Mouse (Mus musculus) limb, embryonic 10.5 days (tissue): Measurements from ENCODE around the gene Polk. TPM values are rescaled to one million over a fixed set of nuclear protein-coding genes. Genes with fewer than 3 reads are reported as not detected.

Experiments
- DNase-seq: peaks from one replicate; pipeline ENCODE4 v3.0.0-alpha.2; 2017; ENCODE audit warnings: low spot score
- H3K27ac ChIP-seq: fragments of 300-500 bp; sonication (generic); 2 replicates; pipeline ENCODE4 v1.5.1; 2016; ENCODE audit warnings: mild to moderate bottlenecking
- H3K27me3 ChIP-seq: fragments of 300-500 bp; sonication (generic); 2 replicates; pipeline ENCODE4 v1.6.1; 2016; ENCODE audit warnings: low read depth, mild to moderate bottlenecking; ENCODE audit not compliant: poor library complexity, severe bottlenecking
- H3K36me3 ChIP-seq: fragments of 300-500 bp; sonication (generic); 2 replicates; pipeline ENCODE4 v1.6.1; 2016; ENCODE audit warnings: mild to moderate bottlenecking, moderate library complexity
- H3K4me1 ChIP-seq: fragments of 300-500 bp; sonication (generic); 2 replicates; pipeline ENCODE4 v1.6.1; 2016
- H3K4me3 ChIP-seq: fragments of 300-500 bp; sonication (generic); 2 replicates; pipeline ENCODE4 v1.5.1; 2016; ENCODE audit warnings: mild to moderate bottlenecking, moderate library complexity
- H3K9me3 ChIP-seq: fragments of 300-500 bp; sonication (generic); replicated peaks from 2 replicates; pipeline ENCODE4 v1.6.1; 2016; ENCODE audit warnings: mild to moderate bottlenecking
- WGBS: fragments of 180-500 bp; shearing (Covaris S2); methylation state at CpG from one replicate; pipeline ENCODE4 v1.1.7; 2016; 5-methylcytosine and 5-hydroxymethylcytosine counted together
- polyA plus RNA-seq: library from polyadenylated mRNA; unstranded; fragments of >200 nt; fragmentation: Nextera tagmentation; extraction: Ambion mirVana; gene quantifications from 2 replicates; pipeline ENCODE4 v1.2.1, GENCODE M21; 2016

The Polk gene
- polyA plus RNA-seq, 1 experiment from 2014 or later = 9.1 TPM

DNA sequence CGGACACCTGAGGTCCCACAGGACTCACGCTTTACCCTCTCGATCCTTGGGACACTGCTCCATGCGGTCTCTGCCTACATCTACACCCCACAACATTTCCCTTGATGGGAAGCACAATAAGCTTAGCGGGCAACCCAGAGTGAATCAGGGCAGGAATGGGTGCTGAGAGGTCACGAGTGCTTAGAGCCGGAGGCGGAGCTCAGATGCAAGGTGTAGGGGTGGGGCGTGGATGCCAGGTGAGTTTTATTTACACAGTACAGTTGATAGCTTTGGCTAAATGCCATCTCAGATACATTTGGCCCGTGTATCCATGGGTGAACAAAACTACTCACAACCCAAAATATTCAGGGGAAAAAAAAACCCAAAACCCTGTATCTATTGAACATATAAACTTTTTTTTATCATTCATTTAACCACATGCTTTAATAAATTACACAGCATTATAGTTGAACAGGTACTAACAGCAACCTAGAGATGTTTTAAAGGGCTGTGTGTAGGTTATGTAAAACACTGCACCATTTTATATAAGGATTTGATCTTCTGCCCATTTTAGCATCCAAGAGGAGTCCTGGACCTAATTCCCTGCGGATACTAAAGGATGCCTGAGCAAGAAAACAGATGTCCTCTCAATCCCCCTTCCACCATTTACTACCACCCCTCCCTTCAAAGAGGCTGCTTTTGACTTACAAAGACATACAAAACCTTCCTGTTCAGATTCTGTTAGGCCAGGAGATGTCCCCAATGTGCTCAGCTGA is 90.8 kb downstream of the Polk start:
- no peak for DNase-seq
- Histone ChIP-seq H3K36me3 (no peaks in the 10 kb centered on the region), H3K27me3 (no peaks in the 10 kb centered on the region), H3K27ac (no peak overlapping the region), H3K4me1 (no peaks in the 10 kb centered on the region), H3K4me3 (no peak overlapping the region), H3K9me3 (no peaks in the 10 kb centered on the region)
- WGBS = 89% methylated on average over 11 of the region's 11 CpGs

DNA sequence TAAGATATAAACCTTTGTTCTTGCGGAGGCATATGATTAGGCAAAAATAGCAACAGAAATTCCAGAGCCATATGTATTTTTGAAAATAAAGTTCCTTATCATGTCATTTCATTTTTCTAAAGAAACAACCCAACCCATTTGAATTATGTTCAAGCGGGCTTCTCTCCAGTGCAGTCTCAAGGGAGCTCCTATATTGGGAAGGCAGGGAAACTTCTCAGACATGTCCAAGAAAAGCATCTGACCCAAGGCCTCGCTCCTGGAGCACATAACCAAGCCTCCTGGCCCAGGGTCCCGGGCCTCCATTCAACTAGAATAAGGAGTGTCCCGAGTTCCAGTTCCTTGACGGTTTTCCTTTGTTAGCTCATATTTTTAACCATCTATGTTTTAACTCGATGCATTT is 91.5 kb downstream of the Polk start:
- H3K27ac ChIP-seq = no peak overlapping the region
- H3K36me3 ChIP-seq = no peaks in the 10 kb centered on the region
- no peaks in the 10 kb centered on the region for H3K4me1 ChIP-seq
- no peaks in the 10 kb centered on the region for H3K27me3 ChIP-seq
- H3K9me3 ChIP-seq = no peaks in the 10 kb centered on the region
- no peak overlapping the region for H3K4me3 ChIP-seq
- 93% methylated on average over 7 of the region's 7 CpGs for WGBS
- no peak for DNase-seq

DNA sequence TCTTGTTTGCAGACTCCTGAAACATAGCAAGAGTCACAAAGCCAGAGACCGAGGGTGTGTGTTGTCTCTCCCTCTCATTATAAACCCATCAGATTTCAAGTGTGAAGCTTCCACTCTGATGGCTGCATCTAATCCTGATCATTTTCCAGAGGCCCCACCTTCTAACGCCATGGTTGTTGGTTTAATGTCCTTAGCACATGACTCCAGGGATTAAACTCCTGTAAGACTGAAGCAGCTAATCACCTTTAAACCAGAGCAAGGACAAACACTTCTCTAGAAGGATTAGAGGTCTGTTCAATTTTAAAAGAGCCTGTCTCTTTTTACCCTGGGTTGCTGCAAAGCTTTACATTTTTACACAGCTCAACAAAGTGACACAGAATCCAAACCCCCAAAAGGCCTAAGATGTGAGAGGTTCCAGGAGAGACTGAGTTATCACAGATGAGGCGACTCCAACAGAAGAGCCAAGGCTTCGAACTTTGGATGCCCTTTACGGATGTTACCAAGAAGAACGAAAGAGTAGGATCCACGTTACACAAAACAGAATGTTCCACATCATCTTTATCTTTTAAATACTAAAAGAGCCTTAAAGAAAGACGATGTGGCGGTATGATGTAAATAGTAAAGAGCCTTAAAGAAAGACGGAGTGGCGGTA is 92.0 kb downstream of the Polk start:
- H3K36me3 ChIP-seq = no peaks in the 10 kb centered on the region
- no peaks in the 10 kb centered on the region for H3K9me3 ChIP-seq
- WGBS = 88% methylated on average over 11 of the region's 11 CpGs
- no peak for DNase-seq
- H3K27ac ChIP-seq = no peak overlapping the region
- no peak overlapping the region for H3K4me3 ChIP-seq
- no peaks in the 10 kb centered on the region for H3K27me3 ChIP-seq
- no peaks in the 10 kb centered on the region for H3K4me1 ChIP-seq

GRCm38 (mm10) chr13:96440436-96440835 is 101.9 kb downstream of the Polk start:
- Histone ChIP-seq H3K4me3 (no peak overlapping the region), H3K27ac (no peak overlapping the region), H3K4me1 (peaks cover 5% of the 10 kb centered on the region; the same call in 1 of the 2 replicates), H3K9me3 (no peaks in the 10 kb centered on the region), H3K36me3 (no peaks in the 10 kb centered on the region), H3K27me3 (no peaks in the 10 kb centered on the region)
- WGBS = 89% methylated on average over 4 of the region's 4 CpGs
- no peak for DNase-seq

GRCm38 (mm10) chr13:96436921-96437320 is 105.5 kb downstream of the Polk start:
- Histone ChIP-seq H3K4me1 (peaks cover 11% of the 10 kb centered on the region; the same call in 1 of the 2 replicates), H3K36me3 (no peaks in the 10 kb centered on the region), H3K4me3 (no peak overlapping the region), H3K27ac (no peak overlapping the region), H3K27me3 (no peaks in the 10 kb centered on the region), H3K9me3 (no peaks in the 10 kb centered on the region)
- no peak for DNase-seq
- 85% methylated on average over 1 of the region's 1 CpGs for WGBS

GRCm38 (mm10) chr13:96435793-96436192 is 106.6 kb downstream of the Polk start:
- Histone ChIP-seq H3K4me3 (no peak overlapping the region), H3K27me3 (no peaks in the 10 kb centered on the region), H3K36me3 (no peaks in the 10 kb centered on the region), H3K27ac (no peak overlapping the region), H3K4me1 (peaks cover 11% of the 10 kb centered on the region; the same call in 1 of the 2 replicates), H3K9me3 (no peaks in the 10 kb centered on the region)
- DNase-seq = peak; percentile 39
- 54% methylated on average over 13 of the region's 13 CpGs for WGBS

GRCm38 (mm10) chr13:96434899-96435331 is 107.5 kb downstream of the Polk start:
- Histone ChIP-seq H3K4me3 (no peak overlapping the region), H3K36me3 (no peaks in the 10 kb centered on the region)
- 59% methylated on average over 5 of the region's 5 CpGs for WGBS

DNA sequence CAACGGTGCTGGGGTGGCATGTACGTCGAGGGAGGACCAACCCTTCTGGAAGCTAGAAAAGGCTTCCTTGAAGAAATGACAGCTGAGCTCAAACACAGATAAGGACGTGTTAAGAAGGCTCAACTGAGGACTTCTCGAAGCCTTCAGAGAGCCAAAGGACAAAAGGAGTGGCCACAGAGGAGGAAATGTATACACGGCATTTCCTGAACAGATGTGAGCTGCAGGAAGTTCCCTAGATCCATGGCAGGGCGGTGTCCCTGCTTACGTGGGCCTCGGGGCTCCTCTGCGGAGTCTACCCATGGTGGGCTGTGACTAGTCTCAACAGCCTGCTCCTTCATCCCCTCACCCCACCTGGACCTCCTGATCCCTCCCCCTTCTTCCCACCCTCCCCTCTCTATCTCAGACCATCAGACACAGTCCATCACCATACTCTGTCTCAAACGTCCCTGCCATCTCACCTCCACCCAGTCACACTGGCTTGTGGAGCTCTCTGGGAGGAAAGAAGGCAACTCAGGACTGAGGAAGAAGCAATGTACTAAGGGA is 108.7 kb downstream of the Polk start:
- no peaks in the 10 kb centered on the region for H3K27me3 ChIP-seq
- 0 out of 2 replicates have a peak overlapping the region, but pooled peaks have one; percentile 9 for H3K27ac ChIP-seq
- H3K4me1 ChIP-seq = peaks cover 11% of the 10 kb centered on the region; the same call in 1 of the 2 replicates
- no peaks in the 10 kb centered on the region for H3K9me3 ChIP-seq
- no peaks in the 10 kb centered on the region for H3K36me3 ChIP-seq
- 78% methylated on average over 11 of the region's 11 CpGs for WGBS
- DNase-seq = no peak
- H3K4me3 ChIP-seq = no peak overlapping the region

More at GRCm38 (mm10) chr13:96434899-96435331, 107.5 kb downstream of the Polk start:
- H3K27me3 ChIP-seq = no peaks in the 10 kb centered on the region
- DNase-seq = no peak
- peaks cover 11% of the 10 kb centered on the region; the same call in 1 of the 2 replicates for H3K4me1 ChIP-seq
- no peaks in the 10 kb centered on the region for H3K9me3 ChIP-seq
- no peak overlapping the region for H3K27ac ChIP-seq

DNA sequence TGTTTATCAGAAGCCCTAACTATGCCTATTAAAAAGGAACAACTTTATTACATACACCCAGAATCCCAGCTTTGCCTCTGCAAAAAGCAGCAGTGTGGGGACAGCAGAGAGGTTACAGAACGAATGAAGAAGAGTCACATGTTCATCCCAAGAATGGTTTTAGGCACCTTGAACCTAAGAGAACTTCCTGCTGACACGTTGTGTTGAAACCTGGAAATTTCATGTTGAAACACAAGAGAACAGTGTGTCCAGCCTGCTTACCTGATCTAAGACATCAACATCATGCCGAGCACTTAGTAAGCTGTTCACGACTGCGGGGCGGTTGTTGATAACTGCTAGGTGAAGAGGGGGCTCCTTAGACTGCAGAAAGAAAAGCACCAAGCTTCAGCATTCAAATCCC is 109.3 kb downstream of the Polk start:
- H3K9me3 ChIP-seq = no peaks in the 10 kb centered on the region
- H3K4me1 ChIP-seq = peaks cover 11% of the 10 kb centered on the region; the same call in 1 of the 2 replicates
- H3K27ac ChIP-seq = no peak overlapping the region
- no peak overlapping the region for H3K4me3 ChIP-seq
- no peak for DNase-seq
- H3K36me3 ChIP-seq = no peaks in the 10 kb centered on the region
- no peaks in the 10 kb centered on the region for H3K27me3 ChIP-seq
- WGBS = 85% methylated on average over 6 of the region's 6 CpGs

DNA sequence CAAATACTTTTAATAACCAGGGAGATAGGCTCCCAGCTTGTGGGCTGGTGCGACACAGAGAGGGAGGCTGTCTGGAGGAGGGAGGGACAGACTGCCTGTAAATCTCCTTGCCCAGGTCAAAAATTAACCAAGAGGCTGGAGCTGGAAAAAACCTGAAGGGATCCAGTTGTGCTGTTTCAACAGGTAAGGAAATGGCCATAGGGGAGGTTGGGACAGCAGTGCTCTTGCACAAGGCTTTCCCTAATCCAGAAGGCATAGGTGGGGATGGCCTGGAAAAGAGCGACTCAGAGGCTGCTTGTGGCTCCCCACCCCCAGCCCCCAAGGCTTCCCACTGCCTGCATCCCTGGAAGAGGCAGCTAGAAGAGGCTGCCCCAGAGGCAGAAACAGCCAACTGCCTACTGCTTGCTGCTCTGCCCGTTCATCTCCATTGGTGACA is 110.0 kb downstream of the Polk start:
- H3K36me3 ChIP-seq = no peaks in the 10 kb centered on the region
- no peak overlapping the region for H3K27ac ChIP-seq
- no peaks in the 10 kb centered on the region for H3K9me3 ChIP-seq
- no peak for DNase-seq
- 57% methylated on average over 3 of the region's 3 CpGs for WGBS
- H3K4me1 ChIP-seq = peaks cover 11% of the 10 kb centered on the region; the same call in 1 of the 2 replicates
- H3K27me3 ChIP-seq = no peaks in the 10 kb centered on the region
- no peak overlapping the region for H3K4me3 ChIP-seq

DNA sequence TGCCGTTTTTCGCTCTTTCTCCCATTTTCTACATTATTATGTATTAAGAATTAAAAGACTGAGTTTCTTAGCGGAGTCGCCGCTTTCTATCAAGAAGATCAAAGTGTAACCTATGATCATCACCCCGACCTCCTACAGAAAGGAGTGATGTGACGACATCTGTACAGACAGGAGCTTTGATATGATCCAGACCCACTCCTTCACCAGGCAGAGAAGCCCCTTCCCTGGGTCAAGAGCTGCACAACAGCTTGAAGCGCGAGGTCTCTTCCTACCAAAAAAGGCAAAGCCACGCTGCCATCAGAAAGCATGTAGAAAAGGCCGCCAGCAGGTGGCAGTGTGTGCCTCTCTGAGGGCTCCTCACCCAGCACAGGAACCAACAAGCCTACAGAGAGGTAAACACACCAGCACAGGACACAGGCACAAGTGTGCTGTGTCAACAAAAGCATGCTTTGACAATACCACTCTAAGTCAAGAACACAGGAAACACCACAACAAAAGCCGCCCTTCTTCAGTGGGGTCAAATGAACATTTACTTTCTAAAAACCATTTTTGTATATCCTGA is 110.7 kb downstream of the Polk start:
- Histone ChIP-seq H3K4me1 (peaks cover 11% of the 10 kb centered on the region; the same call in 1 of the 2 replicates), H3K27me3 (no peaks in the 10 kb centered on the region), H3K36me3 (no peaks in the 10 kb centered on the region), H3K27ac (no peak overlapping the region), H3K4me3 (no peak overlapping the region), H3K9me3 (no peaks in the 10 kb centered on the region)
- peak; percentile 90 for DNase-seq
- WGBS = 37% methylated on average over 12 of the region's 12 CpGs
